Mouse (Mus musculus) adrenal gland, adult (tissue): Measurements from ENCODE around the gene Inha.

Source experiments
- DNase-seq, 2 experiments: peaks; one replicate each; pipeline ENCODE4 v3.0.0; 2022 to 2023; ENCODE audit warnings: low spot score in 1 of 2; ENCODE audit not compliant: inconsistent age in 2 of 2

Gene Inha

DNA sequence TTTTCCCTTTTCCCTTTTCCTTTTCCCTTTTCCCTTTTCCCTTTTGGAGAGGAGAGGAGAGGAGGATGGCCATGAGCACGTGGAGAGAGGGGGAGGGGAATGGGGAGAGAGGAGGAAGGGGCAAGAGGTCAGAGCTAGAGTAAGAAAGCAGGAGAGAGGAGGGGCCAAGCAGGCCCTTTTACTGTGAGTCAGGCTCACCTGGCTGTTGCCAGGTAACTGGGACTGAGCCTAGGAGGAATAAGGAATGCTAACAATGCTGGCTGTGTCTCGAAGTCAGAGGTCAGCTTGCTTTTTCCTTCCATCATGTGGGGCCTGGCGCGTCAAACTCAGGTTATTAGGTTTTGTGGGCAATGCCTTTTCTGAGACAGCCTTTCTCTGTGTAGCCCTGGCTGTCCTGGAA lies 11.1 kb downstream of the Inha start:
- no peak for DNase-seq

GRCm38 (mm10) chr1:75518427-75518826 lies 11.6 kb downstream of the Inha start:
- no peak for DNase-seq

GRCm38 (mm10) chr1:75519576-75519975 lies 12.7 kb downstream of the Inha start:
- peak; percentile 53 to 85 for DNase-seq

DNA sequence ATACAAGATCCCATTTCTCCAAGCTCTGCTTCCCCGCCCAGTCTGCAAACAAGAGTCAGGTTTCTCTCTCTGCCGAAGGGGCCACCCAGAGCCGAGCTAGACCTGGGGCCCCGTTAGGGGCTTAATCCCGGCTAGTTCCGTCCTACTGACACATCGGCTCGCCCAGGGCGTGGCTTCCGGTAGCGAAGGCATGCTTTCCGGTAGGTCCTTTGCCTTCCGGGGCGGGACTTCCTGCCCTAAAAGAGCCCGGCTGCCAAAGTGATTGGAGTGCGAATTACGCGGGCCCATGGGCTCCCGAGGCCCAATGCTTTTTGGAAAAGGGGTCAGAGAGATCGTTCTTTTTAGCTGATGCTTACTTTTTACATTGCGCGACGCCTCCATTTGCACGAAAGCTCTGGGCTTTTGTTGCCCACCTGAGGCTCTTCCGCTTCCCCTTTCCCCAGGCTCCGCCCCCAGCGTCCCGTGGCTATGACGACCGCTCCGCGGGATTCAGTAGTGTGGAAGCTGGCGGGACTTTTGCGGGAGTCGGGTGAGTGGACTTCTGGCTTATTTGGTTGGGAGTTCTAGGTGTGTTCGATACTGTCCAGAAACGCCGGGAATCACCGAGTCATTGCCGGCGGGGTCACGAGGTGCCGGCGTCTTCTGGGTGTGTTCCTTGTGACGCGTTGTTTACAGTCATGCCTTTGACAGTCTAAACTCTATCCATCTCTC lies 14.6 kb downstream of the Inha start, which contains the start of gene Stk11ip:
Gene Stk11ip (plus strand): TSS at position 209 of the 711 bp plus-strand sequence.
- DNase-seq: peak; percentile 94 to 99

DNA sequence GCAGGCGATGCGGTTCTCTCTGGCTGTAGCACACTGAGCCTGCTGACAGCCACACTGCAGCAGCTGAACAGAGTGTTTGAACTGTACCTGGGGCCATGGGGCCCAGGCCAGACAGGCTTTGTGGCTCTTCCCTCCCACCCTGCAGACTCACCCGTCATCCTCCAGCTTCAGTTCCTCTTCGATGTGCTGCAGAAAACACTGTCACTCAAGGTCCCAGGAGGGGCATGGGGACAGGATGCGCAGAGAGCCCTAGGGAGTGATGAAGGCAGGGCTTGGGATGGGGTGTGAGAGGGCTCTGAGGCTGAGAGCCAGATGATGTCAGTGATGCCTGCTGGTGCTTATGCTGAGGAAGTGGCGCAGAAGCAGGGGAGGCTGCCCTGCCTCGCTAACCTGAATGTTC lies 17.8 kb downstream of the Inha start:
- DNase-seq: no peak

DNA sequence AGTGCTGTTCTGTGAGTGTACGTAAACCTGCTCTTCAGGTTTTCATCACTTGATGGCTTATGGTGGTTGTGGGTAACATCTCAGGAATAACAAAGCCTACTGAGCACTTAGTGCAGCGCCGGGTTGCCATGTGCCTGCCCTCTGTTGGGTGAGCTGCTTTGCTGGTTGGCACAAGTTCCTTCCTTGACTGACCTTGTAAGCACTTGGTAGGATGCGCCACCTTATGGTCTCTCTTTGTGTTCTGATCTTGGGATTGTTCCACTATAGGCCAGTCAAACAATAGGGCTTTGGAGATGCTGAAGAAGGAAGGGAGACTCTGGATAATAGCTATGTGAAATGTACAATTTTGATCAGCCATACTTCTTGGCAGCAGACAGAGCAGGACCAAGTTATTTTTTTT lies 23.7 kb downstream of the Inha start:
- DNase-seq: peak in 1 of 2 experiments; percentile 64

- DNase-seq: no peak
These were observed 25.6 kb downstream of the Inha start for GRCm38 (mm10) chr1:75532280-75533172.

DNA sequence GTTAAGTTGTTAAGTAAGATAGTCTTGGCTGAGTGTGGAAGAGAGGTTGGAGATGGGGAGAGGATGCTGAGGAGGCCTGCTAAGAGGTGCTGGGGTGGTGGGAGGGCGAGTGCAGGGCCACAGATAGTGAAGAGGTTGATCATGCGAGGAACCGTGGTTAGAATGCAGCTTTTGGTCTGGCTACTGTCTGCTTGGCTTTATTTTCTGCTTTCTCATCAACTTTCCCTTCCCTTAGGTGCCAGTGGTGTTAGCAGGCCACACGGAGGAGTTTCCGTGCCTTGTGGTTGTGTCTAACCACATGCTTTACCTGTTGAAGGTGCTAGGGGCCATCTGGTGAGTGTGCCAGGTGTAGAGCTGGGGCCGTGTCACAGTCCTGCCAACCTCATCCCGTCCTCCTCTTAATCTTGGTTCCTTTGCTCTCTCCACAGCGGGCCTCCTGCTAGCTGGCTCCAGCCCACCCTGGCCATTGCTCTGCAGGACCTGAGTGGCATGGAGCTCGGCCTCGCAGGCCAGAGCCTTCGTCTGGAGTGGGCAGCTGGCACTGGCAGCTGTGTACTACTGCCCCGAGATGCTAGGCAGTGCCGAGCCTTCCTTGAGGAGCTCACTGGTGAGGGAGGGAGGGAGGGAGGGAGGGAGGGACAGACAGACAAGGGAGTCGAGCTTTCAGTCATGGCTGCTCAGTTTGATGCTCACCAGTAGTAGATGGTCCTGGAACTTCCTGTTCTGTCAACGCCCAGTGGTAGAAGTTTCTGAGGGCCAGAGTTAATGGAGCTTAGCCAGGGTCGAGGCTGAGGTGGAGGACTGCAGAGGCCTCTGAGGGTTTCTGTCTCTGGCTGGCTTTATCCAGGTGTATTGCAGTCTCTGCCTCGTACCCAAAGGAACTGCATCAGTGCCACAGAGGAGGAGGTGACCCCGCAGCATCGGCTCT lies 26.7 kb downstream of the Inha start:
- no peak for DNase-seq

- DNase-seq: no peak
These were observed 30.7 kb downstream of the Inha start for GRCm38 (mm10) chr1:75537587-75537986.

DNA sequence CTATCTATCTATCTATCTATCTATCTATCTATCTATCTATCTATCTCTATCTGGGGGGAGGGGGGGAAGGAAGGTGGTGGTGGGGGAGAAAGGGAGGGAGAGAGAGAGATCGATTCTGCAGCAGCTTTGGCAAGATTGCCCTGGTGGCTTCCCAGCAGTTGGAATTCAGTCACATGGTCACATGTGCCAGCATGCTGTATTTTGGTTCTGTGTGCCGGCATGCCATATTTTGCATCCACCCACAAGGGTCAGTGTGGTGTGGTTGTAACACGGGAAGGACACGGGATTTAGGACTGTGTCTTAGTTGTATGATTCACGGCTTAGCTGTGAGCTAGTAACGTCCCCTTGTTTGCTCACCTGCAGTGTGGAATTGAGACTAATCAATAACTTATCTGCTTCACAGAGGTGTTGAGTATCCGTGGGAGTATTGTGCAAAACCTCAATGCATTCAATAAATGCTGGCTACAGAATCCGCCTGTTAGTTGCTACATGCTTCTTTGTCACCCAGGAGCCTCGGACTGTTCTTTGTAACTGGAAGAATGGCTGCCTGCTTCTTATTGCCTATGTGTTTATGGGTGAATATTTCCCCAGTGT lies 31.8 kb downstream of the Inha start:
- DNase-seq: no peak

GRCm38 (mm10) chr1:75541496-75541895 lies 34.6 kb downstream of the Inha start:
- DNase-seq: no peak

GRCm38 (mm10) chr1:75544351-75544750 lies 37.5 kb downstream of the Inha start:
- no peak for DNase-seq

DNA sequence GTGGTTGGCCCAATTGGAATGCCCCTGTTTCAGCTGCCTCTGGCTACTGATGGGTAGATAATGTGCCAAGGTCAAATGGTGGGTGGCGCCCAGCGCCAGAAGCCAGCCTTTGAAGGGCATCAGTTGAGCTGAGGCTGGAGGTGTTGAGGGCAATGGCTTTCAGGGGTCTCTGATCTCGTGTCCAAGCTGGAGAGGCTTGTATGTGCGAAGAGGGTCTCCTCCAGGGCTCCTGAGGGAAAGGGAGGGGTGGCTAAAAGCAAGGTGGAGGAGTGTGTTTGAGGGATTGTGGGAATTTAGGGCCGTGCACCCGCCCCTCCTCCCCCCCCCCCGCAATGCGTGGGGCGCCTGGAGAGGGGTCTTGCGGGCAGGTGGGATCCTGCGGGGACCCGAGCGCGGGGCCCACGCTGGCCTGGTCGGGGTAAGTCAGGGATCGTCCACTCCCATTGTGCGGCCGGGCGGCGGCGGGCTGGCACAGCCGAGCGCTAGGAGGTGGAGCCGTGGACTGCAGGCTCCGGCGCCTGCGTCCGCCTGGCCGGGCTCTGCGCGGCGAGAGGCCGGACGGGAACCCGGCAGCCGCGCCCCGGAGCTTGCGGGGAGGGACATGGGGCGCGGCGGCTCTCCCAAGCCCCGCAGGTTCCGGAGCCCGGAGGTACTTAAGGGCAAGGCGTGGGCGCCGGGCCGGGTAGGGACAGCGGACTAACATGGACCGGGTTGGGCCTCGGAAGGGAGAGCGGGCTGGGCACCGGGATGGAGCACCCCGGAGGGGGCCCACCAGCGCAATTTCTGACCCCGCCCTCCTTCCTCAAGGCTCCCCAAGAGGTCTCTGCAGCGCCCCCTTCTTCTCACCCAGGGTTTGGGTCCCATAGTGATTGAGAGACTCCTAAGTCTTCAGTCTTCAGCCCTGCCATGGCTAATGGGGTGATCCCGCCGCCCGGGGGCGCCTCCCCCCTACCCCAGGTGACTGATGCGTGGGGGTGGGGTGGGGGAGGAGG lies 39.4 kb downstream of the Inha start, which contains the start of gene Slc4a3:
Gene Slc4a3 (plus strand): TSS at position 302 of the 992 bp plus-strand sequence.
- peak; percentile 84 to 93 for DNase-seq

GRCm38 (mm10) chr1:75547351-75547750 lies 40.5 kb downstream of the Inha start:
- DNase-seq: peak in 1 of 2 experiments; percentile 45

DNA sequence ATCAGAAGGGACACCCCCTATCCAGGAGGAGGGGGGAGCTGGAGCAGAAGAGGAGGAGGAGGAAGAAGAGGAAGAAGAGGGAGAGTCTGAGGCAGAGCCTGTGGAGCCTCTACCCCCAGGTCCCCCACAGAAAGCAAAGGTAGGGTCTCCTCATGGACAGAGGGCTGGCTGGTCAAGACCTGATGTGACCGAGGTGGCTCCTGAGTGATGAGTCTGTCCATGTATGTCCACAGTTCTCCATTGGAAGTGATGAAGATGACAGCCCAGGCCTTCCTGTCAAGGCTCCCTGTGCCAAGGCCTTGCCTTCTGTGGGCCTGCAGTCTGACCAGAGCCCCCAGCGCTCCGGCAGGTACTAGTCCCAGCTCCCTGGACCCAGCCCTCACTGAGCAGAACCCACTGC lies 41.2 kb downstream of the Inha start:
- peak in 1 of 2 experiments; percentile 75 for DNase-seq

DNA sequence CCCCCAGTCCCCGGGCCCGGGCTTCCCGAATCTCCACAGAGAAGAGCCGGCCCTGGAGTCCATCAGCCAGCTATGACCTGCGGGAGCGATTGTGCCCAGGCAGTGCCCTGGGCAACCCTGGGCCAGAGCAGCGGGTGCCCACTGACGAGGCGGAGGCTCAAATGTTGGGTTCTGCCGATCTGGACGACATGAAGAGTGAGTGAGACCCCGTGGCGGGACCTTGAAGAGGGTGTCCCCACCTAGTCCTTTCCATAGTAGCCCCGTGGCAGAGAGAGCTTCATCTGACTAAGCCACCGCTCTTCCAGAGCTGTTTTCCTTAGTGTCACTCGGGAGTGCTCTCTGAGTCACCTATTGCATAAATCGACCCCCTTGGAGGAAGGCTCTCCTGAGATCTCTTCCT lies 42.0 kb downstream of the Inha start:
- DNase-seq: no peak

GRCm38 (mm10) chr1:75549289-75550279 lies 42.7 kb downstream of the Inha start:
- DNase-seq: peak; percentile 92 to 95

GRCm38 (mm10) chr1:75550586-75550985 lies 43.7 kb downstream of the Inha start:
- DNase-seq: no peak
